Comparison of ENCODE assay signal across 19 mouse cellular contexts in the genomic region with DNA sequence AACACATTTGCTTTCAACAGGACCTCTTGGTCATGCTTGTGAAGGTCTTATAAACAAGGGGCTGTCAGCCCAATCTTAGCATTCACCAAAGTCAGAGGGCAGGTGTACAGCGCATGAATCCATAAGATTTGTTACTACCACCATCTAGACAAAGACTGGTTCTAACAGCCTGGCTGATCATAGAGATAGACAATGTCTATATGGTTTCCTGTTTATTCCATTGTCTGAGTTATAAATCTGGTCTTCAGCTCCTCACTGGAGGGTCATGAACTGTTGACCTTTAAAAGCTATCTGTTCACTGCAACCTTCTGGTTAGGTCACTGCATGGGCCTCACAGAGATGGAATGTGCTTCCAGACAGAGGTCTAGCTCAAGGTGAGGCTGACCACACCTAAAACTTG.
A peak's percentile ranks its signal among the peaks of the same experiment; 100 is the strongest.
DNase-seq lines count a peak whose midpoint lies in the region; ATAC-seq and TF ChIP-seq lines count a peak whose summit lies in the region.
"Had no signal": no experiment of that assay in that cellular context is flagged by ENCODE, and none has a peak within 500 bp of the region (broad histone marks: within the 10 kb centered on the region; RNA-seq: fewer than 3 reads in every experiment).

No protein-coding gene starts in this region.

- no peak overlapping the region for H3K4me2 ChIP-seq in neural tube, embryonic 13.5 days
- no peak overlapping the region for H3K4me2 ChIP-seq in hindbrain, postnatal 0 days (ENCODE audit: low read depth, low read length)

- DNase-seq in embryo, embryonic 10 days (ENCODE audit: low spot score) = peak; percentile 11
- DNase-seq in embryo, embryonic 9.5 days (ENCODE audit: extremely low spot score) = no peak
- DNase-seq in kidney, adult 2 months = no peak
- DNase-seq in kidney, adult 18-20 months = no peak
- DNase-seq in neural tube, embryonic 10.5 days (ENCODE audit: extremely low spot score, low spot score) = no peak
- DNase-seq in thymus, postnatal 0 days (ENCODE audit: low spot score) = no peak
- no peak for DNase-seq in hindbrain, postnatal 0 days (ENCODE audit: low spot score)
- DNase-seq: adrenal gland, postnatal 36 days; cerebellum, postnatal 10 days; forebrain, postnatal 0 days; gastrocnemius, postnatal 25 days; heart, postnatal 36 days; kidney, postnatal 25 days; lung, adult 2 months; right cerebral cortex, postnatal 14 days; thymus, postnatal 36 days had no signal

- no peaks in the 10 kb centered on the region for H3K27me3 ChIP-seq in kidney, adult 2 months (replicated peaks; ENCODE audit: control insufficient read depth, insufficient read depth, low read length)
- no peaks in the 10 kb centered on the region for H3K27me3 ChIP-seq in neural tube, embryonic 13.5 days
- no peaks in the 10 kb centered on the region for H3K27me3 ChIP-seq in hindbrain, postnatal 0 days (ENCODE audit: insufficient read depth, low read length)

- TF ChIP-seq POLR2A in kidney, adult 2 months (IDR thresholded peaks at IDR 0.05; ENCODE audit: low read depth, low read length) = no peak

- H3K9ac ChIP-seq in neural tube, embryonic 13.5 days = no peak overlapping the region
- no peak overlapping the region for H3K9ac ChIP-seq in hindbrain, postnatal 0 days (replicated peaks; ENCODE audit: low read length)
- H3K9ac ChIP-seq: forebrain, postnatal 0 days had no signal

- H3K9me3 ChIP-seq in neural tube, embryonic 13.5 days = no peaks in the 10 kb centered on the region
- no peaks in the 10 kb centered on the region for H3K9me3 ChIP-seq in hindbrain, postnatal 0 days (ENCODE audit: low read length)
- H3K9me3 ChIP-seq: megakaryocyte, embryonic 14.5 days had no signal

- no peak for TF ChIP-seq CTCF in kidney, adult 2 months (conservative IDR thresholded peaks at IDR 0.05; ENCODE audit: insufficient read depth, insufficient read length, low read depth, low read length)
- no peak for TF ChIP-seq CTCF in hindbrain, postnatal 0 days (IDR thresholded peaks at IDR 0.05; ENCODE audit: low read depth)

- peak overlapping the region; percentile 63 for H3K27ac ChIP-seq in kidney, adult 2 months (ENCODE audit: insufficient read depth, low read depth, low read length)
- peak overlapping the region; percentile 67 for H3K27ac ChIP-seq in neural tube, embryonic 13.5 days (replicated peaks)
- no peak overlapping the region for H3K27ac ChIP-seq in hindbrain, postnatal 0 days

- ATAC-seq in neural tube, embryonic 13.5 days (ENCODE audit: low read depth) = no peak
- no peak for ATAC-seq in hindbrain, postnatal 0 days
- ATAC-seq: forebrain, postnatal 0 days; hindbrain, embryonic 16.5 days had no signal

- peaks cover 1% of the 10 kb centered on the region; the same call in 1 of the 2 replicates for H3K36me3 ChIP-seq in kidney, adult 2 months (ENCODE audit: control insufficient read depth, insufficient read depth, low read length)
- H3K36me3 ChIP-seq in neural tube, embryonic 13.5 days = peaks cover 35% of the 10 kb centered on the region
- H3K36me3 ChIP-seq in hindbrain, postnatal 0 days (ENCODE audit: insufficient read depth, low read length) = no peaks in the 10 kb centered on the region; the same call in 1 of the 2 replicates

- 88% methylated on average over 1 of the region's 1 CpGs for WGBS in kidney, adult 2 months
- WGBS in neural tube, embryonic 13.5 days = 87% methylated on average over 1 of the region's 1 CpGs
- WGBS in hindbrain, postnatal 0 days = 95% methylated on average over 1 of the region's 1 CpGs

- no peak overlapping the region for H3K4me3 ChIP-seq in kidney, adult 2 months (ENCODE audit: insufficient read depth, low read depth, low read length)
- no peak overlapping the region for H3K4me3 ChIP-seq in neural tube, embryonic 13.5 days
- no peak overlapping the region for H3K4me3 ChIP-seq in hindbrain, postnatal 0 days (ENCODE audit: low read length)
- H3K4me3 ChIP-seq: megakaryocyte, embryonic 14.5 days had no signal

- peaks cover 41% of the 10 kb centered on the region for H3K4me1 ChIP-seq in kidney, adult 2 months (ENCODE audit: control insufficient read depth, insufficient read depth, low read length)
- H3K4me1 ChIP-seq in neural tube, embryonic 13.5 days (replicated peaks) = peaks cover 43% of the 10 kb centered on the region
- H3K4me1 ChIP-seq in hindbrain, postnatal 0 days (ENCODE audit: insufficient read depth, low read length) = no peaks in the 10 kb centered on the region
- H3K4me1 ChIP-seq: megakaryocyte, embryonic 14.5 days had no signal
